Mouse (Mus musculus) ES-Bruce4 (cell line): ENCODE measurements around the gene Dlgap1. TPM values are rescaled to one million over a fixed set of nuclear protein-coding genes. Genes with fewer than 3 reads are reported as not detected.
A peak's percentile ranks its signal among the peaks of the same experiment; 100 is the strongest.

Source experiments
- H3K27ac ChIP-seq: 2 replicates; pipeline ENCODE4 v1.5.1; 2012; ENCODE audit warnings: low read length, inconsistent platforms; ENCODE audit not compliant: insufficient read depth
- H3K27me3 ChIP-seq: 2 replicates; pipeline ENCODE4 v1.6.1; 2012; ENCODE audit warnings: mild to moderate bottlenecking, low read length, inconsistent platforms; ENCODE audit not compliant: control insufficient read depth, poor library complexity, insufficient read depth, severe bottlenecking
- H3K36me3 ChIP-seq: 2 replicates; pipeline ENCODE4 v1.6.1; 2012; ENCODE audit warnings: inconsistent platforms, mild to moderate bottlenecking, low read length, moderate library complexity; ENCODE audit not compliant: control insufficient read depth, poor library complexity, insufficient read depth, severe bottlenecking
- H3K4me1 ChIP-seq: one replicate; pipeline ENCODE4 v1.8.1; 2011; ENCODE audit warnings: low read length; ENCODE audit not compliant: control insufficient read depth, insufficient read depth
- H3K4me3 ChIP-seq: 2 replicates; pipeline ENCODE4 v1.5.1; 2011; ENCODE audit warnings: low read depth, mild to moderate bottlenecking, low read length
- H3K9ac ChIP-seq: 2 replicates; pipeline ENCODE4 v1.6.1; 2012; ENCODE audit warnings: low read depth, mild to moderate bottlenecking, inconsistent platforms; ENCODE audit not compliant: poor library complexity, severe bottlenecking
- H3K9me3 ChIP-seq: replicated peaks from 2 replicates; pipeline ENCODE4 v1.6.1; 2012; ENCODE audit warnings: mild to moderate bottlenecking, low read length, inconsistent platforms; ENCODE audit not compliant: control insufficient read depth, poor library complexity, insufficient read depth, severe bottlenecking
- CTCF ChIP-seq: IDR thresholded peaks from one replicate; pipeline ENCODE4 v1.8.1; 2011; ENCODE audit warnings: low read depth, low read length
- EP300 ChIP-seq: IDR thresholded peaks from 2 replicates; pipeline ENCODE4 v1.6.1; 2011; ENCODE audit warnings: low read depth, low read length; ENCODE audit not compliant: insufficient read depth
- POLR2A ChIP-seq: IDR thresholded peaks from one replicate; pipeline ENCODE4 v1.8.1; 2011; ENCODE audit warnings: low read length; ENCODE audit not compliant: insufficient read depth
- polyA plus RNA-seq: library from polyadenylated mRNA; stranded (reverse); fragments of >200 nt; gene quantifications from 2 replicates; pipeline ENCODE4 v1.2.4, GENCODE M21; 2011; ENCODE audit warnings: low read depth; ENCODE audit not compliant: missing spikeins, insufficient read depth, insufficient read length

The Dlgap1 gene
- polyA plus RNA-seq, 1 experiment, result 1.2 TPM

- Histone ChIP-seq H3K4me3 (no peak overlapping the region), H3K36me3 (no peaks in the 10 kb centered on the region), H3K9me3 (no peaks in the 10 kb centered on the region), H3K27me3 (no peaks in the 10 kb centered on the region), H3K4me1 (peaks cover 6% of the 10 kb centered on the region), H3K9ac (peak overlapping the region; percentile 57; the same call in 1 of the 2 replicates), H3K27ac (peak overlapping the region; percentile 100)
- TF ChIP-seq POLR2A (no peak), CTCF (no peak), EP300 (peak; percentile 99)
Measured at GRCm38 (mm10) chr17:70828180-70828528, 859.3 kb downstream of the Dlgap1 start.

- Histone ChIP-seq H3K9me3 (no peaks in the 10 kb centered on the region), H3K27ac (peak overlapping the region; percentile 100), H3K36me3 (no peaks in the 10 kb centered on the region), H3K27me3 (no peaks in the 10 kb centered on the region), H3K9ac (peak overlapping the region; percentile 76; the same call in 1 of the 2 replicates), H3K4me1 (peaks cover 6% of the 10 kb centered on the region), H3K4me3 (no peak overlapping the region)
- no peak for TF ChIP-seq CTCF
- TF ChIP-seq POLR2A, result no peak
- TF ChIP-seq EP300, result peak; percentile 100
Measured at GRCm38 (mm10) chr17:70828569-70828968, 859.7 kb downstream of the Dlgap1 start.

- Histone ChIP-seq H3K36me3 (no peaks in the 10 kb centered on the region), H3K4me3 (peak overlapping the region; percentile 30), H3K9me3 (no peaks in the 10 kb centered on the region), H3K27ac (peak overlapping the region; percentile 100), H3K4me1 (peaks cover 6% of the 10 kb centered on the region), H3K9ac (peak overlapping the region; percentile 76), H3K27me3 (no peaks in the 10 kb centered on the region)
- TF ChIP-seq POLR2A (no peak), EP300 (no peak), CTCF (no peak)
Measured at GRCm38 (mm10) chr17:70829217-70829616, 860.3 kb downstream of the Dlgap1 start.

- H3K27me3 ChIP-seq, result no peaks in the 10 kb centered on the region
- TF ChIP-seq CTCF, result no peak
- TF ChIP-seq EP300, result peak; percentile 100
- TF ChIP-seq POLR2A, result no peak
- H3K27ac ChIP-seq, result peak overlapping the region; percentile 100
- peak overlapping the region; percentile 61 for H3K4me3 ChIP-seq
- H3K9me3 ChIP-seq, result no peaks in the 10 kb centered on the region
- H3K4me1 ChIP-seq, result peaks cover 6% of the 10 kb centered on the region
- H3K36me3 ChIP-seq, result no peaks in the 10 kb centered on the region
- H3K9ac ChIP-seq, result peak overlapping the region; percentile 76
Measured at GRCm38 (mm10) chr17:70829943-70830715, 861.3 kb downstream of the Dlgap1 start.

- no peaks in the 10 kb centered on the region for H3K36me3 ChIP-seq
- TF ChIP-seq CTCF, result no peak
- TF ChIP-seq EP300, result no peak
- TF ChIP-seq POLR2A, result no peak
- peak overlapping the region; percentile 98 for H3K27ac ChIP-seq
- H3K9me3 ChIP-seq, result no peaks in the 10 kb centered on the region
- H3K9ac ChIP-seq, result peak overlapping the region; percentile 76
- no peaks in the 10 kb centered on the region for H3K27me3 ChIP-seq
- peaks cover 8% of the 10 kb centered on the region for H3K4me1 ChIP-seq
- no peak overlapping the region for H3K4me3 ChIP-seq
Measured at GRCm38 (mm10) chr17:70831591-70831990, 862.7 kb downstream of the Dlgap1 start.

- peak overlapping the region; percentile 98 for H3K27ac ChIP-seq
- peaks cover 8% of the 10 kb centered on the region for H3K4me1 ChIP-seq
- H3K36me3 ChIP-seq, result no peaks in the 10 kb centered on the region; the same call in 1 of the 2 replicates
- H3K9me3 ChIP-seq, result no peaks in the 10 kb centered on the region
- TF ChIP-seq CTCF (no peak), EP300 (no peak), POLR2A (no peak)
- H3K27me3 ChIP-seq, result no peaks in the 10 kb centered on the region
- H3K9ac ChIP-seq, result no peak overlapping the region
- H3K4me3 ChIP-seq, result no peak overlapping the region
Measured at GRCm38 (mm10) chr17:70832544-70832943, 863.7 kb downstream of the Dlgap1 start.
